Mouse (Mus musculus) thymus, adult 2 months (tissue): Measurements from ENCODE around the gene Psmd9.

Experiments
- CTCF ChIP-seq: fragments of 200-500 bp; IDR thresholded peaks from 2 replicates; pipeline ENCODE4 v1.5.1; 2012; ENCODE audit warnings: mild to moderate bottlenecking, control low read depth, low read length, moderate library complexity, borderline replicate concordance; ENCODE audit not compliant: control insufficient read depth, poor library complexity, insufficient read depth; ENCODE audit errors: extremely low read depth
- POLR2A ChIP-seq: fragments of 200-500 bp; IDR thresholded peaks from 2 replicates; pipeline ENCODE4 v1.6.1; 2012; ENCODE audit warnings: mild to moderate bottlenecking, low read length, control low read depth, moderate library complexity; ENCODE audit not compliant: control insufficient read depth, poor library complexity, insufficient read depth; ENCODE audit errors: extremely low read depth

- TF ChIP-seq POLR2A (no peak), CTCF (no peak)
Measured at GRCm38 (mm10) chr5:123193436-123193835, 24.2 kb downstream of the Psmd9 start.
